ENCODE assay signal across 8 mouse cellular contexts in the genomic region with DNA sequence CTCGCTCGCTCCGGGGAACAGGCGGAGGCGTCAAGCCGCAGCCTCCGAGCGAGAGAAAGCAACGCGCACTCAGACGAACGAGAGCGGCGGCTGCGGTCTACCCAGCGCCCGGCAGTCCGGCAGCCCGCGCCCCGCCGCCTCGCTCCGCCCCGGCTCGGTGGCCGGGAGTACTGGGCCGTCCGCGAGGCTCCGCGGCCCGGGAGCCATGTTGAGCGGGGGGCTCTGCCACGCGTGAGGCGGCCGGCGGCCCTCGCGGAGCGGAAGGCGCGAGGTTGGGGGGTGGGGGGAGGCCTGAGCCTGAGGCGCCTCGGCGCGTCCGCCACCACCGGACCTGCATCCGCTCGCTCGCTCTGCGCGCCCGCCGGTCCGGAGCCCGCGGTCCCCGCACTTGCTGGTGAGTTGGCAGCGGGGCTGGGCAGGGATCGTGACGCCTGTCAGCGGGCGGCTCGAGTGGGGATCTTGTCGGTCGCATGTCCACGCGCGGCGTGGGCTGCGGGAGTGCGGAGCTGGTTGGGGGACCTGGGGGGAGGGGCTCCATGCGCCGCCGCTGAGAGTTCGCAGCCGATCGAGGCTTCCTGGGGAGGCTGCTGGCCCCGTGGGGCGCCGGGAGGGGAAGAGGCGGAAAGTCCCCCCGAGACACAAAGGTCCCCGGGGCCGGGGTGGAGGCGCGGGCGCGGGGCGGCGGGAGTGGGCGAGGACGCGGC. TPM values are rescaled to one million over a fixed set of nuclear protein-coding genes. Genes with fewer than 3 reads are reported as not detected.
DNase-seq lines count a peak whose midpoint lies in the region; ATAC-seq and TF ChIP-seq lines count a peak whose summit lies in the region.

Gene Cdk17 (plus strand): TSS at position 69 of the 704 bp plus-strand sequence.

- peak; percentile 76 for ATAC-seq in hindbrain, embryonic 16.5 days
- peak; percentile 44 for ATAC-seq in megakaryocyte, adult 5-6 weeks (ENCODE audit: poor library complexity, severe bottlenecking)

- peak within 1 kb of the TSS; percentile 98 for H3K4me3 ChIP-seq in gastrocnemius, adult 2 months
- H3K4me3 ChIP-seq in hindbrain, embryonic 16.5 days (ENCODE audit: low read length) = peak within 1 kb of the TSS; percentile 97

- TF ChIP-seq CTCF in gastrocnemius, adult 2 months (IDR thresholded peaks at IDR 0.05) = no peak

- no peaks in the 10 kb centered on the region for H3K27me3 ChIP-seq in hindbrain, embryonic 16.5 days (replicated peaks; ENCODE audit: control insufficient read depth, insufficient read depth, low read length)

- intact Hi-C loops in gastrocnemius, adult 2 months (cut with DNase I) = loop anchor here (1.0 to 5.0 kb wide), 4 partner anchors 71 to 266 kb away; no protein-coding TSS in a partner anchor

- no peaks in the 10 kb centered on the region for H3K36me3 ChIP-seq in hindbrain, embryonic 16.5 days (ENCODE audit: control insufficient read depth, insufficient read depth, low read length)

- H3K4me2 ChIP-seq in hindbrain, embryonic 16.5 days (ENCODE audit: low read length) = peak within 1 kb of the TSS; percentile 74

- DNase-seq in R1 (ENCODE audit: low read depth, low spot score) = peak; percentile 43
- peak; percentile 69 to 71 for DNase-seq in cerebellum, postnatal 36 days
- peak; percentile 80 for DNase-seq in gastrocnemius, adult 2 months
- DNase-seq in left cerebral cortex, adult 8-10 months (ENCODE audit: low spot score in 2 of 2) = peak; percentile 45 to 56
- peak; percentile 76 to 80 for DNase-seq in right cerebral cortex, postnatal 10 days (ENCODE audit: low spot score in 2 of 2)
- DNase-seq in urinary bladder, postnatal 25 days (ENCODE audit: low spot score) = peak; percentile 60

- H3K4me1 ChIP-seq in hindbrain, embryonic 16.5 days (ENCODE audit: control insufficient read depth, insufficient read depth, low read depth, low read length) = peaks cover 12% of the 10 kb centered on the region

- peak within 1 kb of the TSS; percentile 96 for H3K27ac ChIP-seq in gastrocnemius, adult 2 months
- H3K27ac ChIP-seq in hindbrain, embryonic 16.5 days (ENCODE audit: low read depth, low read length) = peak within 1 kb of the TSS; percentile 99

- WGBS in hindbrain, embryonic 16.5 days = under 1% methylated on average over 63 of the region's 97 CpGs

- peak within 1 kb of the TSS; percentile 99 for H3K9ac ChIP-seq in hindbrain, embryonic 16.5 days (ENCODE audit: low read depth, low read length)

- H3K9me3 ChIP-seq in hindbrain, embryonic 16.5 days (ENCODE audit: control insufficient read depth, low read length) = no peaks in the 10 kb centered on the region

RNA-seq across cellular contexts. Expression of gene Cdk17, which starts in this region (rescaled TPM):
- 1 to 10 TPM; 5.4 to 6.1 TPM for total RNA-seq in gastrocnemius, adult 2 months (2021)
- 31.6 and 38.3 TPM in 2 replicates for polyA plus RNA-seq in hindbrain, embryonic 16.5 days (2015; fragmentation: Nextera tagmentation; extraction: Ambion mirVana)
- 100 to 1,000 TPM; 212 to 264 (median 240) TPM for total RNA-seq in left cerebral cortex, adult 8-10 months (2022)
- total RNA-seq in megakaryocyte, adult 5-6 weeks (2015) = 33.0 and 36.3 TPM in 2 replicates
- total RNA-seq in megakaryocyte, adult 5-6 weeks (2017) = 36.5 and 41.5 TPM in 2 replicates

Comparison
In these comparisons a context has a peak if more than half of its experiments do, and no peak if none do; other contexts are left out.
1. Peak in every context shown above with its lines: DNase-seq, ATAC-seq, H3K4me3 ChIP-seq and H3K27ac ChIP-seq.
2. RNA of gene Cdk17 (total RNA-seq): 212 to 264 TPM in left cerebral cortex, adult 8-10 months; 33.0 to 41.5 TPM in megakaryocyte, adult 5-6 weeks and 5.4 to 6.1 TPM in gastrocnemius, adult 2 months; every median in the first group is over 4 times any median in the second.